Mouse (Mus musculus) liver, embryonic 14.5 days (tissue): Measurements from ENCODE around the gene Smurf2.

Experiments used
- CTCF ChIP-seq: IDR thresholded peaks from 2 replicates; pipeline ENCODE4 v1.5.1; 2016; ENCODE audit warnings: antibody characterized with exemption, low read depth, control low read depth
- EP300 ChIP-seq: IDR thresholded peaks from 2 replicates; pipeline ENCODE4 v1.6.1; 2016; ENCODE audit warnings: antibody characterized with exemption, low read depth

DNA sequence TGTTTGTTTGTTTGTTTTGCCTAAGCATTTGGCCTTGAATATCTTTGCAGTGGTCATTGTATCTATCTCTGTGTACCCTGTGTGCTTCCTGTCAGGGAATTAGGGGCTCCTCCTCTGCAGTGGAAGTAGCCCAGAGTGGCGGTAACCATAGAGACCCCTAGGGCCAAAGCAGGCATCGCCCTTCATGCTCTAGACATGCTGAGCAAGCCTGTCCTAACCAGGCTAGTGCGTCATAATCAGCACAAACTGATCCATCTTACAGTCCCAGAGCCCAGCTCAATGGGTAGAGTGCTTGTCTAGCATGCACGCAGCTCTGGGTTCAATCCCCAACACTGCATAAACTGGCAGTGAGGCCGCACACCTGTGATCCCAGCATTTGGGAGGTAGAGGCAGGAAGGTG, 38.6 kb upstream of the Smurf2 start:
- TF ChIP-seq EP300, result no peak
- no peak for TF ChIP-seq CTCF
